Comparison of ENCODE assay signal across 15 mouse cellular contexts in the genomic region with DNA sequence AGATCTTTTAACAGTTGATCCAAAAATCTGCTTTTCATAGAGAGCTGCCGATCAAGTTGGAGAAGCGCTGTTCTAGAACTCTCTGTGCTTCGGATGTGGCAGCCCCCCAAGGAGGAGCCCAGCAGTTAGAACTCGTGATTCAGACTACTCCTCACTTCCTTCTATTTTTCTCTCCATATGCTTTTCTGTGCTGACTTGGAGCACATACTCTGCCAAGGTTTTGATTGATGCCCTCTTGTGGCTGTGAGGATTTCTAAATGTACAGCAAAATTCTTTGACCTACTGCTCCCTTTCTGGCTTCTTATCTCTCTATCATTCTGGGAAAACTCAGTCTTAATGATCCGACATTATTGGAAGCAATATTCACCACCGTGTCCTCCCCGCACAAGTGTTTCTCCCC.
A peak's percentile ranks its signal among the peaks of the same experiment; 100 is the strongest.
DNase-seq lines count a peak whose midpoint lies in the region; ATAC-seq and TF ChIP-seq lines count a peak whose summit lies in the region.
"Had no signal": no experiment of that assay in that cellular context is flagged by ENCODE, and none has a peak within 500 bp of the region (broad histone marks: within the 10 kb centered on the region; RNA-seq: fewer than 3 reads in every experiment).

No protein-coding gene starts in this region.

- no peaks in the 10 kb centered on the region for H3K27me3 ChIP-seq in forebrain, embryonic 14.5 days (replicated peaks; ENCODE audit: control insufficient read depth, insufficient read depth, low read length)
- no peaks in the 10 kb centered on the region for H3K27me3 ChIP-seq in forebrain, embryonic 12.5 days
- no peaks in the 10 kb centered on the region for H3K27me3 ChIP-seq in stomach, postnatal 0 days (ENCODE audit: control insufficient read depth, insufficient read depth, low read length)
- no peaks in the 10 kb centered on the region for H3K27me3 ChIP-seq in hindbrain, embryonic 12.5 days
- H3K27me3 ChIP-seq: limb, embryonic 15.5 days; neural tube, embryonic 12.5 days had no signal

- no peak overlapping the region for H3K4me3 ChIP-seq in forebrain, embryonic 14.5 days (ENCODE audit: low read depth, low read length)
- H3K4me3 ChIP-seq in forebrain, embryonic 12.5 days (replicated peaks) = no peak overlapping the region
- no peak overlapping the region for H3K4me3 ChIP-seq in left cerebral cortex, adult 2 months
- no peak overlapping the region for H3K4me3 ChIP-seq in stomach, postnatal 0 days (ENCODE audit: low read depth, low read length)
- no peak overlapping the region for H3K4me3 ChIP-seq in hindbrain, embryonic 12.5 days
- H3K4me3 ChIP-seq: limb, embryonic 15.5 days; neural tube, embryonic 12.5 days had no signal

- no peaks in the 10 kb centered on the region for H3K36me3 ChIP-seq in forebrain, embryonic 14.5 days (ENCODE audit: control insufficient read depth, insufficient read depth, low read length)
- no peaks in the 10 kb centered on the region for H3K36me3 ChIP-seq in forebrain, embryonic 12.5 days (replicated peaks)
- H3K36me3 ChIP-seq in stomach, postnatal 0 days (ENCODE audit: control insufficient read depth, insufficient read depth, low read length) = no peaks in the 10 kb centered on the region
- H3K36me3 ChIP-seq in hindbrain, embryonic 12.5 days = no peaks in the 10 kb centered on the region
- H3K36me3 ChIP-seq: limb, embryonic 15.5 days; neural tube, embryonic 12.5 days had no signal

- peak; percentile 34 for DNase-seq in forebrain, embryonic 14.5 days (ENCODE audit: low spot score)
- DNase-seq in left cerebral cortex, adult 2 months (ENCODE audit: extremely low spot score in 1 of 2, low spot score in 2 of 2) = no peak
- DNase-seq in left cerebral cortex, adult 8-10 months (ENCODE audit: low spot score in 2 of 2) = no peak
- DNase-seq in right cerebral cortex, postnatal 14 days = peak; percentile 8
- no peak for DNase-seq in right cerebral cortex, adult 2 months (ENCODE audit: low spot score in 2 of 2)
- DNase-seq in stomach, postnatal 0 days (ENCODE audit: low spot score) = no peak
- DNase-seq: cerebellum, adult 9-10 months; lung, adult 18-20 months; spleen, adult 18-20 months had no signal

- no peak for ATAC-seq in forebrain, embryonic 14.5 days
- no peak for ATAC-seq in forebrain, embryonic 12.5 days (ENCODE audit: low FRiP score)
- ATAC-seq in stomach, postnatal 0 days (ENCODE audit: low FRiP score, low TSS enrichment) = no peak
- no peak for ATAC-seq in hindbrain, embryonic 12.5 days (ENCODE audit: low FRiP score)
- ATAC-seq: hindbrain, embryonic 16.5 days had no signal

- H3K9ac ChIP-seq in forebrain, embryonic 14.5 days (ENCODE audit: low read length) = no peak overlapping the region
- H3K9ac ChIP-seq in forebrain, embryonic 12.5 days = no peak overlapping the region
- H3K9ac ChIP-seq in stomach, postnatal 0 days (ENCODE audit: low read length) = no peak overlapping the region
- H3K9ac ChIP-seq in hindbrain, embryonic 12.5 days = no peak overlapping the region
- H3K9ac ChIP-seq: limb, embryonic 15.5 days; neural tube, embryonic 12.5 days had no signal

- no peaks in the 10 kb centered on the region for H3K9me3 ChIP-seq in forebrain, embryonic 14.5 days (replicated peaks; ENCODE audit: control insufficient read depth, low read length)
- no peaks in the 10 kb centered on the region for H3K9me3 ChIP-seq in forebrain, embryonic 12.5 days
- no peaks in the 10 kb centered on the region for H3K9me3 ChIP-seq in stomach, postnatal 0 days (ENCODE audit: control insufficient read depth, low read length)
- H3K9me3 ChIP-seq in hindbrain, embryonic 12.5 days (replicated peaks) = no peaks in the 10 kb centered on the region
- H3K9me3 ChIP-seq: limb, embryonic 15.5 days; neural tube, embryonic 12.5 days had no signal

- intact Hi-C loops in left cerebral cortex, adult 2 months (cut with DNase I) = loop anchor here (2.0 to 5.0 kb wide), 4 partner anchors 32 to 368 kb away; no protein-coding TSS in a partner anchor

- no peak overlapping the region for H3K4me2 ChIP-seq in forebrain, embryonic 14.5 days (ENCODE audit: low read length)
- no peak overlapping the region for H3K4me2 ChIP-seq in forebrain, embryonic 12.5 days
- H3K4me2 ChIP-seq in stomach, postnatal 0 days (replicated peaks; ENCODE audit: low read depth) = no peak overlapping the region
- H3K4me2 ChIP-seq in hindbrain, embryonic 12.5 days (replicated peaks) = no peak overlapping the region
- H3K4me2 ChIP-seq: limb, embryonic 15.5 days; midbrain, embryonic 11.5 days; neural tube, embryonic 12.5 days had no signal

- 86% methylated on average over 7 of the region's 7 CpGs for WGBS in forebrain, embryonic 14.5 days
- WGBS in forebrain, embryonic 12.5 days = 87% methylated on average over 7 of the region's 7 CpGs
- WGBS in stomach, postnatal 0 days = 54% methylated on average over 7 of the region's 7 CpGs
- 79% methylated on average over 7 of the region's 7 CpGs for whole genome bisulfite sequencing in hindbrain, embryonic 12.5 days

- no peak overlapping the region for H3K27ac ChIP-seq in forebrain, embryonic 14.5 days (ENCODE audit: low read depth, low read length)
- no peak overlapping the region for H3K27ac ChIP-seq in forebrain, embryonic 12.5 days
- no peak overlapping the region for H3K27ac ChIP-seq in left cerebral cortex, adult 2 months
- H3K27ac ChIP-seq in stomach, postnatal 0 days (replicated peaks) = no peak overlapping the region
- H3K27ac ChIP-seq in hindbrain, embryonic 12.5 days = no peak overlapping the region
- H3K27ac ChIP-seq: limb, embryonic 15.5 days; neural tube, embryonic 12.5 days had no signal

- peaks cover 22% of the 10 kb centered on the region for H3K4me1 ChIP-seq in forebrain, embryonic 14.5 days (ENCODE audit: control insufficient read depth, insufficient read depth, low read length)
- H3K4me1 ChIP-seq in forebrain, embryonic 12.5 days = peaks cover 15% of the 10 kb centered on the region
- no peaks in the 10 kb centered on the region for H3K4me1 ChIP-seq in stomach, postnatal 0 days (replicated peaks; ENCODE audit: control insufficient read depth, insufficient read depth)
- peaks cover 17% of the 10 kb centered on the region for H3K4me1 ChIP-seq in hindbrain, embryonic 12.5 days
- H3K4me1 ChIP-seq: limb, embryonic 15.5 days had no signal

- peak; percentile 40 for TF ChIP-seq CTCF in left cerebral cortex, adult 2 months (IDR thresholded peaks at IDR 0.05)
- TF ChIP-seq CTCF in stomach, postnatal 0 days (IDR thresholded peaks at IDR 0.05; ENCODE audit: low read depth) = peak; percentile 58

- TF ChIP-seq EP300 in stomach, postnatal 0 days (optimal IDR thresholded peaks at IDR 0.05) = no peak

Comparison
In these comparisons a context has a peak if more than half of its experiments do, and no peak if none do; other contexts are left out.
1. DNase-seq: peak in forebrain, embryonic 14.5 days (single experiment) and right cerebral cortex, postnatal 14 days (single experiment); none in left cerebral cortex, adult 2 months (0 of 2), left cerebral cortex, adult 8-10 months (0 of 2), right cerebral cortex, adult 2 months (0 of 2) and stomach, postnatal 0 days (single experiment).